In the genomic region with DNA sequence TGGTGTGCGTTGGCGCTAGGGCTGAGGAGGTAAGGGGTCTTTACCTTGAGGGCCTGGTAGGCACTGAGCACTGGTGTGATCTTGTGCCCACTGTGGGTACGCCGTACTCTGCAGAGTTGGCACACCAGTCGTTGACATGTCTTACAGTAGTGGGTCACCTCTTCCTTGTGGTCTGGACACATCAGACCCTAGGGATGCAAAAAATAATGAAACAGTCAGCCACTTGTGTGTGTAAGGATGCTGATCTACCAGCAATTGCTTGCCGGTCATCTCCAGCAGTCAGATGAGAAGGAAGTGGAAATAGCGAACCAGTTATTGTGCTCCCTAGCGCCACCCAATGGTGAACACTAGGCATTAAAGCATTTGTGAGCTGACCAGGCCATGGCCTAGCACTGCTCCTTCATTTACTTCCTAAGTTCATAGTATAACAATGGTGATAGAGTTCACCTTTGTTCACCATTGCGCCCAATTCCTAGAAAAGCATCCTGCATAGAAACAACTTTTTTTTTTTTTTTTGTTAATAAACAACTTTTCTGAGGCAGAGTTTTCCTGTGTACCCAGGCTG, we compare ENCODE assay signal across 8 mouse cellular contexts. TPM values are rescaled to one million over a fixed set of nuclear protein-coding genes. Genes with fewer than 3 reads are reported as not detected.
A peak's percentile ranks its signal among the peaks of the same experiment; 100 is the strongest.
DNase-seq lines count a peak whose midpoint lies in the region; ATAC-seq and TF ChIP-seq lines count a peak whose summit lies in the region.

No protein-coding gene starts in this region.

- TF ChIP-seq CTCF in intestine, postnatal 0 days (IDR thresholded peaks at IDR 0.05; ENCODE audit: low read depth) = peak; percentile 89
- TF ChIP-seq CTCF in embryonic fibroblast, embryonic 13.5 days (IDR thresholded peaks at IDR 0.05; ENCODE audit: borderline replicate concordance, insufficient read depth, low read length) = peak; percentile 41; the same call in 1 of the 2 replicates
- TF ChIP-seq CTCF in lung, embryonic 14.5 days (IDR thresholded peaks at IDR 0.05; ENCODE audit: low read depth) = peak; percentile 73

- no peak overlapping the region for H3K4me2 ChIP-seq in intestine, postnatal 0 days (replicated peaks; ENCODE audit: low read depth)
- no peak overlapping the region for H3K4me2 ChIP-seq in intestine, embryonic 15.5 days (replicated peaks)
- H3K4me2 ChIP-seq in lung, embryonic 14.5 days = no peak overlapping the region

- H3K9me3 ChIP-seq in intestine, postnatal 0 days (ENCODE audit: control insufficient read depth) = no peaks in the 10 kb centered on the region
- no peaks in the 10 kb centered on the region for H3K9me3 ChIP-seq in intestine, embryonic 15.5 days
- no peaks in the 10 kb centered on the region for H3K9me3 ChIP-seq in lung, embryonic 14.5 days (ENCODE audit: low read depth, low read length)

- DNase-seq in B cell, adult 2 months = peak; percentile 85 to 87
- peak; percentile 85 for DNase-seq in ZHBTc4 (ENCODE audit: low read depth, low spot score)
- peak; percentile 70 for DNase-seq in lung, embryonic 14.5 days
- peak; percentile 44 to 81 for DNase-seq in spleen, postnatal 10 days (ENCODE audit: low spot score in 2 of 2)
- no peak for DNase-seq in frontal cortex, postnatal 10 days (ENCODE audit: low spot score in 2 of 2)

- 0 out of 2 replicates have a peak, but pooled peaks cover 4% of the 10 kb centered on the region for H3K27me3 ChIP-seq in intestine, postnatal 0 days (replicated peaks; ENCODE audit: control insufficient read depth, insufficient read depth, low read length)
- H3K27me3 ChIP-seq in intestine, embryonic 15.5 days (replicated peaks) = 0 out of 2 replicates have a peak, but pooled peaks cover 6% of the 10 kb centered on the region
- peaks cover 15% of the 10 kb centered on the region; the same call in 1 of the 2 replicates for H3K27me3 ChIP-seq in lung, embryonic 14.5 days (ENCODE audit: insufficient read depth, low read length)

- H3K4me1 ChIP-seq in intestine, postnatal 0 days (replicated peaks; ENCODE audit: control insufficient read depth, insufficient read depth, low read length) = peaks cover 7% of the 10 kb centered on the region; the same call in 1 of the 2 replicates
- peaks cover 35% of the 10 kb centered on the region for H3K4me1 ChIP-seq in intestine, embryonic 15.5 days (replicated peaks)
- H3K4me1 ChIP-seq in embryonic fibroblast, embryonic 13.5 days (ENCODE audit: control insufficient read depth, insufficient read depth, low read length) = peaks cover 2% of the 10 kb centered on the region; the same call in 1 of the 2 replicates
- H3K4me1 ChIP-seq in lung, embryonic 14.5 days (ENCODE audit: insufficient read depth) = peaks cover 3% of the 10 kb centered on the region

- no peak for TF ChIP-seq POLR2A in embryonic fibroblast, embryonic 13.5 days (IDR thresholded peaks at IDR 0.05; ENCODE audit: low read depth, low read length)

- H3K9ac ChIP-seq in intestine, postnatal 0 days (ENCODE audit: low read depth, low read length) = no peak overlapping the region
- H3K9ac ChIP-seq in intestine, embryonic 15.5 days = no peak overlapping the region
- no peak overlapping the region for H3K9ac ChIP-seq in lung, embryonic 14.5 days

- no peak overlapping the region for H3K4me3 ChIP-seq in intestine, postnatal 0 days (ENCODE audit: low read depth, low read length)
- no peak overlapping the region for H3K4me3 ChIP-seq in intestine, embryonic 15.5 days (replicated peaks)
- H3K4me3 ChIP-seq in embryonic fibroblast, embryonic 13.5 days (ENCODE audit: insufficient read depth, low read length) = no peak overlapping the region
- no peak overlapping the region for H3K4me3 ChIP-seq in lung, embryonic 14.5 days (ENCODE audit: low read depth, low read length)

- peak; percentile 12; the same call in 1 of the 2 replicates for ATAC-seq in intestine, postnatal 0 days
- no peak for ATAC-seq in intestine, embryonic 15.5 days
- no peak for ATAC-seq in lung, embryonic 14.5 days (ENCODE audit: insufficient read depth)

- no peaks in the 10 kb centered on the region; the same call in 1 of the 2 replicates for H3K36me3 ChIP-seq in intestine, postnatal 0 days (ENCODE audit: control insufficient read depth, insufficient read depth)
- no peaks in the 10 kb centered on the region for H3K36me3 ChIP-seq in intestine, embryonic 15.5 days
- no peaks in the 10 kb centered on the region for H3K36me3 ChIP-seq in lung, embryonic 14.5 days (ENCODE audit: insufficient read depth)

- no peak overlapping the region for H3K27ac ChIP-seq in intestine, postnatal 0 days (ENCODE audit: low read depth, low read length)
- no peak overlapping the region for H3K27ac ChIP-seq in intestine, embryonic 15.5 days
- no peak overlapping the region for H3K27ac ChIP-seq in embryonic fibroblast, embryonic 13.5 days (ENCODE audit: insufficient read depth, low read length)
- H3K27ac ChIP-seq in lung, embryonic 14.5 days (ENCODE audit: low read depth) = no peak overlapping the region

- WGBS in intestine, postnatal 0 days = 63% methylated on average over 9 of the region's 9 CpGs
- WGBS in intestine, embryonic 15.5 days = 69% methylated on average over 9 of the region's 9 CpGs
- 75% methylated on average over 9 of the region's 9 CpGs for WGBS in lung, embryonic 14.5 days

RNA-seq across cellular contexts. Expression of a gene that starts 3.4 kb away (rescaled TPM):
- polyA plus RNA-seq in intestine, postnatal 0 days (2015; fragmentation: Nextera tagmentation; extraction: Ambion mirVana) = 273 and 281 TPM in 2 replicates
- polyA plus RNA-seq in intestine, embryonic 15.5 days (2015; fragmentation: Nextera tagmentation; extraction: Ambion mirVana) = 348 and 351 TPM in 2 replicates
- 265 and 289 TPM in 2 replicates for polyA plus RNA-seq in embryonic fibroblast, embryonic 13.5 days (2011; ENCODE audit: insufficient read length, low read depth, missing spikeins)
- polyA plus RNA-seq in lung, embryonic 14.5 days (2014; fragmentation: Nextera tagmentation; extraction: Ambion mirVana) = 293 and 312 TPM in 2 replicates

RNA-seq across cellular contexts. Expression of a gene that starts 3.7 kb away (rescaled TPM):
- polyA plus RNA-seq in intestine, postnatal 0 days (2015; fragmentation: Nextera tagmentation; extraction: Ambion mirVana) = 1.2 and 1.3 TPM in 2 replicates
- polyA plus RNA-seq in intestine, embryonic 15.5 days (2015; fragmentation: Nextera tagmentation; extraction: Ambion mirVana) = 2.9 and 4.1 TPM in 2 replicates
- 14.2 and 24.2 TPM in 2 replicates for polyA plus RNA-seq in embryonic fibroblast, embryonic 13.5 days (2011; ENCODE audit: insufficient read length, low read depth, missing spikeins)
- polyA plus RNA-seq in lung, embryonic 14.5 days (2014; fragmentation: Nextera tagmentation; extraction: Ambion mirVana) = 5.7 and 6.3 TPM in 2 replicates

RNA-seq across cellular contexts. Expression of a gene that starts 13.6 kb away (rescaled TPM):
- polyA plus RNA-seq in intestine, postnatal 0 days (2015; fragmentation: Nextera tagmentation; extraction: Ambion mirVana) = 3.5 and 6.7 TPM in 2 replicates
- 10.1 and 19.7 TPM in 2 replicates for polyA plus RNA-seq in intestine, embryonic 15.5 days (2015; fragmentation: Nextera tagmentation; extraction: Ambion mirVana)
- 1.1 and 2.5 TPM in 2 replicates for polyA plus RNA-seq in embryonic fibroblast, embryonic 13.5 days (2011; ENCODE audit: insufficient read length, low read depth, missing spikeins)
- polyA plus RNA-seq in lung, embryonic 14.5 days (2014; fragmentation: Nextera tagmentation; extraction: Ambion mirVana) = 43.0 and 50.4 TPM in 2 replicates

RNA-seq across cellular contexts. Expression of a gene that starts 15.5 kb away (rescaled TPM):
- 140 and 145 TPM in 2 replicates for polyA plus RNA-seq in intestine, postnatal 0 days (2015; fragmentation: Nextera tagmentation; extraction: Ambion mirVana)
- polyA plus RNA-seq in intestine, embryonic 15.5 days (2015; fragmentation: Nextera tagmentation; extraction: Ambion mirVana) = 214 and 222 TPM in 2 replicates
- polyA plus RNA-seq in embryonic fibroblast, embryonic 13.5 days (2011; ENCODE audit: insufficient read length, low read depth, missing spikeins) = 96.9 and 98.6 TPM in 2 replicates
- polyA plus RNA-seq in lung, embryonic 14.5 days (2014; fragmentation: Nextera tagmentation; extraction: Ambion mirVana) = 193 and 212 TPM in 2 replicates

RNA-seq across cellular contexts. Expression of a gene that starts 16.7 kb away (rescaled TPM):
- 120 and 128 TPM in 2 replicates for polyA plus RNA-seq in intestine, postnatal 0 days (2015; fragmentation: Nextera tagmentation; extraction: Ambion mirVana)
- polyA plus RNA-seq in intestine, embryonic 15.5 days (2015; fragmentation: Nextera tagmentation; extraction: Ambion mirVana) = 131 and 134 TPM in 2 replicates
- polyA plus RNA-seq in embryonic fibroblast, embryonic 13.5 days (2011; ENCODE audit: insufficient read length, low read depth, missing spikeins) = 47.2 and 51.3 TPM in 2 replicates
- 118 and 119 TPM in 2 replicates for polyA plus RNA-seq in lung, embryonic 14.5 days (2014; fragmentation: Nextera tagmentation; extraction: Ambion mirVana)

Comparison
In these comparisons a context has a peak if more than half of its experiments do, and no peak if none do; other contexts are left out.
1. DNase-seq: peak in B cell, adult 2 months (2 of 2), ZHBTc4 (single experiment), lung, embryonic 14.5 days (single experiment) and spleen, postnatal 10 days (2 of 2); none in frontal cortex, postnatal 10 days (0 of 2).
2. Peak in every context shown above with its lines, with median percentiles within 50 percentile points of each other: CTCF ChIP-seq.